Mouse (Mus musculus) midbrain, embryonic 10.5 days (tissue): ENCODE measurements around the gene Tmem176b. TPM values are rescaled to one million over a fixed set of nuclear protein-coding genes. Genes with fewer than 3 reads are reported as not detected.

Experiments used
- DNase-seq: peaks from one replicate; pipeline ENCODE4 v3.0.0-alpha.2; 2017; ENCODE audit warnings: low spot score
- H3K27ac ChIP-seq: fragments of 300-500 bp; sonication (generic); replicated peaks from 2 replicates; pipeline ENCODE4 v1.5.1; 2016; ENCODE audit warnings: mild to moderate bottlenecking
- H3K27me3 ChIP-seq: fragments of 300-500 bp; sonication (generic); 2 replicates; pipeline ENCODE4 v1.6.1; 2016; ENCODE audit warnings: low read depth, mild to moderate bottlenecking; ENCODE audit not compliant: poor library complexity, severe bottlenecking
- H3K36me3 ChIP-seq: fragments of 300-500 bp; sonication (generic); 2 replicates; pipeline ENCODE4 v1.6.1; 2016; ENCODE audit warnings: mild to moderate bottlenecking, moderate library complexity
- H3K4me1 ChIP-seq: fragments of 300-500 bp; sonication (generic); 2 replicates; pipeline ENCODE4 v1.6.1; 2016
- H3K4me3 ChIP-seq: fragments of 300-500 bp; sonication (generic); 2 replicates; pipeline ENCODE4 v1.5.1; 2016; ENCODE audit warnings: mild to moderate bottlenecking, moderate library complexity
- H3K9me3 ChIP-seq: fragments of 300-500 bp; sonication (generic); replicated peaks from 2 replicates; pipeline ENCODE4 v1.6.1; 2016; ENCODE audit warnings: mild to moderate bottlenecking
- WGBS: fragments of 180-500 bp; shearing (Covaris S2); methylation state at CpG from one replicate; pipeline ENCODE4 v1.1.7; 2016; 5-methylcytosine and 5-hydroxymethylcytosine counted together
- polyA plus RNA-seq: library from polyadenylated mRNA; unstranded; fragments of >200 nt; fragmentation: Nextera tagmentation; extraction: Ambion mirVana; gene quantifications from 2 replicates; pipeline ENCODE4 v1.2.1, GENCODE M21; 2016

Gene Tmem176b
- polyA plus RNA-seq, 1 experiment from 2014 or later: 24.0 TPM

DNA sequence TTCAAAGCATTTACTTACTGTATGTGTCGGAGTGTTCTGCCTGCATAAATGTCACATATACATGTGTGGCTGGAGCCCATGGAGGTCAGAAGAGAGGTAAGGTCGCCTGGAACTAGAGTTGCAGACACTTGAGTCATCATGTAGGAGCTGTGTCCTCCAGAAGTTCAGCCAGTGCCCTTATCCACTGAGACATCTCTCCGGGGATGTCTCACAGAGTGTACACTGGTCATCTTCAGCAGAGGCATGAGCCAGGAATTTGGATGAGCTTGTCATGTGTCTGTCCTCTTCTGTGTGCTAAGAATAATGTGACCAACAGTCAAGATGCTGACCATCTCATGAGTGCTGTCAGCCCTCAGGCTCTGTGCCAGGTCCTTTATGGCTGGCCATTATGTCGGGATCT lies 21.5 kb upstream of the Tmem176b start:
- 85% methylated on average over 4 of the region's 4 CpGs for WGBS
- no peaks in the 10 kb centered on the region for H3K36me3 ChIP-seq
- DNase-seq: no peak
- no peaks in the 10 kb centered on the region for H3K9me3 ChIP-seq
- peaks cover 42% of the 10 kb centered on the region for H3K4me1 ChIP-seq
- peaks cover 9% of the 10 kb centered on the region; the same call in 1 of the 2 replicates for H3K27me3 ChIP-seq
- H3K27ac ChIP-seq: no peak overlapping the region
- H3K4me3 ChIP-seq: no peak overlapping the region

- no peak overlapping the region for H3K27ac ChIP-seq
- H3K4me3 ChIP-seq: no peak overlapping the region
- 85% methylated on average over 12 of the region's 12 CpGs for WGBS
- peaks cover 9% of the 10 kb centered on the region; the same call in 1 of the 2 replicates for H3K27me3 ChIP-seq
- no peaks in the 10 kb centered on the region for H3K9me3 ChIP-seq
- no peak for DNase-seq
- no peaks in the 10 kb centered on the region for H3K36me3 ChIP-seq
- peaks cover 32% of the 10 kb centered on the region for H3K4me1 ChIP-seq
Observed at GRCm38 (mm10) chr6:48861616-48862280, 20.5 kb upstream of the Tmem176b start.

DNA sequence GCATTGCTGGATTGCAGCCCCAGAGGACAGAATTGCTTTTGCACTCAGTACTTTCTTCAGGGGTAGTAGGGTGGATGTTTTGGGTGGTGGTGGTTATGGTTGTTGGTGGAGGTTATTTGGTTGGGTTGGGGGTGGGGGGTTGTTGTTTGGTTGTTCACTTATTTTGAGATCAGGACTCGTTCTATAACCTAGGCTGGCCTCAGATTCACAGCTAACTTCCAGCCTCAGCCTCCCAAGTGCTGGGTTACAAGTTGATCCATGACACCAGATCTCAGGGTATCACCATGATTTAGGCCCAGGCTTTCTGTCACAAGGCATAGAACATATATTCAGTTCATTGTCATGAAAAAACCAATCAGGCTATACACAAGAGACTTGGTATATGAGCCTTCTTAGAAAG lies 19.6 kb upstream of the Tmem176b start:
- H3K27me3 ChIP-seq: peaks cover 9% of the 10 kb centered on the region; the same call in 1 of the 2 replicates
- H3K9me3 ChIP-seq: no peaks in the 10 kb centered on the region
- 92% methylated on average over 1 of the region's 1 CpGs for WGBS
- H3K36me3 ChIP-seq: no peaks in the 10 kb centered on the region
- H3K4me1 ChIP-seq: peaks cover 23% of the 10 kb centered on the region
- H3K4me3 ChIP-seq: no peak overlapping the region
- DNase-seq: no peak
- H3K27ac ChIP-seq: 0 out of 2 replicates have a peak overlapping the region, but pooled peaks have one; percentile 69

DNA sequence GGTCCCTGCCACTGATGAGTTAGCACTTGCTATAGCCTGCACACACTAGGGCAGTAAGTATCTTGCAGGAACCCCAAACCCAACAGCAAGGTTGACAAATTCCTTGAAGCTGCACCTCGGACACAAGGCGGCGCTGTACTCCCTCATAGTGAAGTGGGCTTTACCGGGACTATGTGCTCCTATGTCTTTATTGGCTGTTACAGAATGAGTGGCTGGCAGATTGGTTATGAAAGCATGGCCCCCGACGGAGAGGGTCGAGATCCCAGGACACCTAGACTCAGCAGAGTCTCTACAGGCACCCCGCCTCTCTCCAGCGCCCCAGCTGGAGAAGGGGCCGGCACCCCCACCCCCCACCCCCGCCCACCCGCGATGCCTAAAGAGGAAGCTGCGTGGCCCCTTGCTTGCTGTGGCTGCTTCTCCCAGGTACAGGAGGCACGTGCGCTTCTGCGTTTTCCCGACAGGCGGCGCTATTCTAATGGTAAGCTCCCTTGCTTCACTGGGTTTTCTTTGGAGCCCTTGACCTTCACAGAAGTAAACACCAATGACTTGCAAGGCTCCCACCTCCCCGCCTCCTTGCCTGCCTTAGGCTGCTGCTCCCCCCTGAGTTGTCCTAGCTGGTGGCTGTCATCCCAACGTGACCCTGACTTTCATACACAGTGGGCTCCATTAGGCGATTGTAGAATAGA lies 19.0 kb upstream of the Tmem176b start:
- Histone ChIP-seq H3K9me3 (no peaks in the 10 kb centered on the region), H3K4me1 (peaks cover 17% of the 10 kb centered on the region), H3K4me3 (peak overlapping the region; percentile 46), H3K27ac (peak overlapping the region; percentile 69; the same call in 1 of the 2 replicates), H3K36me3 (no peaks in the 10 kb centered on the region), H3K27me3 (peaks cover 8% of the 10 kb centered on the region; the same call in 1 of the 2 replicates)
- 15% methylated on average over 23 of the region's 23 CpGs for WGBS
- peak; percentile 65 for DNase-seq

- WGBS: 57% methylated on average over 8 of the region's 8 CpGs
- H3K27me3 ChIP-seq: no peaks in the 10 kb centered on the region
- H3K9me3 ChIP-seq: no peaks in the 10 kb centered on the region
- no peak overlapping the region for H3K27ac ChIP-seq
- no peak overlapping the region for H3K4me3 ChIP-seq
- DNase-seq: no peak
- peaks cover 8% of the 10 kb centered on the region for H3K4me1 ChIP-seq
- no peaks in the 10 kb centered on the region for H3K36me3 ChIP-seq
Observed at GRCm38 (mm10) chr6:48857613-48858302, 16.5 kb upstream of the Tmem176b start.

- Histone ChIP-seq H3K4me3 (no peak overlapping the region), H3K9me3 (no peaks in the 10 kb centered on the region), H3K27me3 (no peaks in the 10 kb centered on the region; the same call in 1 of the 2 replicates), H3K36me3 (no peaks in the 10 kb centered on the region), H3K4me1 (peaks cover 16% of the 10 kb centered on the region), H3K27ac (no peak overlapping the region)
- no peak for DNase-seq
- 95% methylated on average over 2 of the region's 2 CpGs for WGBS
Observed at GRCm38 (mm10) chr6:48854155-48854554, 12.9 kb upstream of the Tmem176b start.

GRCm38 (mm10) chr6:48851820-48852491 lies 10.7 kb upstream of the Tmem176b start:
- H3K4me3 ChIP-seq: peak overlapping the region; percentile 54
- peaks cover 16% of the 10 kb centered on the region for H3K4me1 ChIP-seq
- under 1% methylated on average over 29 of the region's 29 CpGs for WGBS
- no peaks in the 10 kb centered on the region for H3K9me3 ChIP-seq
- peak overlapping the region; percentile 87 for H3K27ac ChIP-seq
- H3K27me3 ChIP-seq: no peaks in the 10 kb centered on the region; the same call in 1 of the 2 replicates
- peak; percentile 69 for DNase-seq
- no peaks in the 10 kb centered on the region for H3K36me3 ChIP-seq

- Histone ChIP-seq H3K9me3 (no peaks in the 10 kb centered on the region), H3K27me3 (no peaks in the 10 kb centered on the region; the same call in 1 of the 2 replicates), H3K4me3 (no peak overlapping the region), H3K4me1 (peaks cover 22% of the 10 kb centered on the region), H3K36me3 (no peaks in the 10 kb centered on the region), H3K27ac (no peak overlapping the region)
- no peak for DNase-seq
- 66% methylated on average over 4 of the region's 4 CpGs for WGBS
Observed at GRCm38 (mm10) chr6:48845086-48845485, 3.8 kb upstream of the Tmem176b start.

DNA sequence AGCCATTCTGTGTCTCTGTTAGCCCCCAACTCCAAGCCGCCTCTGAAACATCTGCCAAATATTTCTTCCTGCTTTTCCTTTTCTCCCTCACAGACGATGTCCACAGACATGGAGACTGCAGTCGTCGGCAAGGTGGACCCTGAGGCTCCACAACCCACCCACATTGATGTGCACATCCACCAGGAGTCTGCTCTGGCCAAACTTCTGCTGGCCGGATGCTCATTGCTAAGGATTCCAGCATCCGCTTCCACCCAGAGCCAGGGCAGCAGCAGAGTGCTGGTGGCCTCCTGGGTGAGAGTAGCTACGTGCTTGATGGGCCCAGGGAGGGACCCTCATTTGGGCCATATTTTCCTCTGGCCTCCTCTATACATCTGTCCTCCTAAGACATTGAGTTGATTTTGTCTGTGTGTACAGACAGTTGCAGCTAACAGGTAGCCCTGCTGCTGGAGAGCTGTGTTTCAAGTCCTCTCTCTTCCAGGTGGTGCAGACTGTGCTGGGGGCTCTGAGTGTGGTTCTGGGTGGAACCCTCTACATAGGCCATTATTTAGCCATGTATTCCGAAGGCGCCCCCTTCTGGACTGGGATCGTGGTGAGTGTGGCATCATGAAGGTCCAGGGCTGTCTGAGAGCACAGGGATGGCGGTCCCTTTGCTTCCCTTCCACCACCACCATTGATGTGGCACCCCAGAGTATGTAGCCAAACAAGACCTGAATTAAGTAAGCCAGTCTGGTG lies 981 bp upstream of the Tmem176b start:
- H3K9me3 ChIP-seq: no peaks in the 10 kb centered on the region
- H3K4me3 ChIP-seq: peak overlapping the region; percentile 45; the same call in 1 of the 2 replicates
- peak overlapping the region; percentile 81 for H3K27ac ChIP-seq
- no peaks in the 10 kb centered on the region for H3K36me3 ChIP-seq
- DNase-seq: no peak
- H3K4me1 ChIP-seq: peaks cover 25% of the 10 kb centered on the region
- 79% methylated on average over 11 of the region's 11 CpGs for WGBS
- no peaks in the 10 kb centered on the region for H3K27me3 ChIP-seq

GRCm38 (mm10) chr6:48840371-48840969 lies 826 bp downstream of the Tmem176b start, which contains the start of gene Tmem176a:
Gene Tmem176a (plus strand): TSS chr6:48840919.
- no peak for DNase-seq
- H3K36me3 ChIP-seq: no peaks in the 10 kb centered on the region
- H3K27me3 ChIP-seq: no peaks in the 10 kb centered on the region
- H3K4me3 ChIP-seq: peak within 1 kb of the TSS; percentile 45
- no peaks in the 10 kb centered on the region for H3K9me3 ChIP-seq
- peaks cover 25% of the 10 kb centered on the region for H3K4me1 ChIP-seq
- H3K27ac ChIP-seq: peak within 1 kb of the TSS; percentile 81
- WGBS: 53% methylated on average over 7 of the region's 7 CpGs

DNA sequence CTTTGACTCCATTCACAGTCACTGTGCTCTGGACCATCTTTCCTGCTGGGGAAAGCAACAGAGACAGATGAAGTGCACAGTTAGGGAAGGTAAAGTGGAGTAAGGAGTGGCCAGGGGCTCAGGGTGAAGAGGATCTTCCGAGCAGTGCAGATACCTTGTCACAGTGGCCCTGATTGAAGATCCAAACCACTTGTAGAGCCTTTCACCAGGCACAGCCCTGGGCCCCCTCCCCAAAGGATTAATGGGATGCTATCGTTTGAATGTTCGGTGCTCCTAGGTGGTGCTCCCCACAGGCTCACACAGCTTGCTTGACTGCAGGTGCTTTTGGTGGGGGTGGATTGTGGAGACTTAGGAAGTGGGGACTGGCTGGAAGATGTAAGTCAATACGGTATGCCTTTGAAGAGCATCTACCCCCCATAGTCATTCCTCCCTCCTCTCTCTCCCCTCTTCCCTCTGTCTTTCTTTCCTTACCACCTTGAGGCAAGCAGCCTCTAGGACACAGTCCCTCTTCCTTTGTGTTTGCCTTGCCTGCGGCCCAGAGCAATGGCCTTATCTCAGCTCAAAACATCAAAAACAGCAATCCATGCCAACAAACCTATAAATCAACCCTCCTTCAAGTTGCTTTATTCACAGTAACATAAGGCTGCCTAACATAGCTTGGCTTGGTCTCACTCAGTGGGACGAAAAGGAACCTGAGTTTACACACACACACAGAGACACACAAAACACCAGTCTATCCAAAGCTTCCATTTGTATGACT lies 2.8 kb downstream of the Tmem176b start:
- H3K27ac ChIP-seq: no peak overlapping the region
- H3K4me1 ChIP-seq: peaks cover 25% of the 10 kb centered on the region
- H3K9me3 ChIP-seq: no peaks in the 10 kb centered on the region
- DNase-seq: no peak
- 77% methylated on average over 6 of the region's 6 CpGs for WGBS
- peaks cover 14% of the 10 kb centered on the region; the same call in 1 of the 2 replicates for H3K36me3 ChIP-seq
- no peak overlapping the region for H3K4me3 ChIP-seq
- no peaks in the 10 kb centered on the region for H3K27me3 ChIP-seq
